In the genomic region with DNA sequence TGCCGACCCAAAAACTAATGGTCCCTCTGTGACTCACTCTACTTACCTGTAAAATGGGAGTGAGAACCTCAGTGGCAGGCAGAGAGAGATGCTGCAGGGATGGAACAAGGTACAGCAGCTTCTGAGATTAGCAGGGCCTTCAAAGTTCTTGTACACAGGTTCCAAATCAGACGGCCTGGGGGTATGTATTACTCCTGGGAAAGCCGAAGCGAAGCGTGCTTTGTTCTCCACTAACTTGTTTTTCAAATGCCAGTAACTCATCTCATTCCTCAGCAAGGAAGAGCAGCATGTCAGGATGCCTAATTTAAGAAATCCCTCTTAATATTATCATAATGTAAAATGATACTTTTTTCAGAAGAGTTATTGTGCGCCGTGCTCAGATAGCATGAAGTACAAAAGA, we compare ENCODE assay signal across 18 mouse cellular contexts.
"Had no signal": no experiment of that assay in that cellular context is flagged by ENCODE, and none has a peak within 500 bp of the region (broad histone marks: within the 10 kb centered on the region; RNA-seq: fewer than 3 reads in every experiment).

No protein-coding gene starts in this region.

- DNase-seq: lung, adult 18-20 months; lung, embryonic 14.5 days; lung, postnatal 10 days; lung, postnatal 4 days; retina, postnatal 1 day; right cerebral cortex, adult 18-20 months; right cerebral cortex, postnatal 25 days; right cerebral cortex, postnatal 4 days; spleen, adult 18-20 months; thymus, adult 18-20 months; thymus, postnatal 14 days; thymus, postnatal 36 days had no signal

- H3K4me2 ChIP-seq: liver, embryonic 15.5 days; lung, embryonic 14.5 days; midbrain, embryonic 12.5 days; neural tube, embryonic 13.5 days; neural tube, embryonic 15.5 days had no signal

- H3K36me3 ChIP-seq: liver, embryonic 15.5 days; midbrain, embryonic 10.5 days; midbrain, embryonic 12.5 days; neural tube, embryonic 13.5 days; neural tube, embryonic 15.5 days had no signal

- H3K4me1 ChIP-seq: liver, embryonic 15.5 days; midbrain, embryonic 12.5 days; neural tube, embryonic 13.5 days; neural tube, embryonic 15.5 days had no signal

- H3K4me3 ChIP-seq: liver, embryonic 15.5 days; midbrain, embryonic 10.5 days; midbrain, embryonic 12.5 days; myocyte; neural tube, embryonic 13.5 days; neural tube, embryonic 15.5 days had no signal

- H3K9ac ChIP-seq: liver, embryonic 15.5 days; lung, embryonic 14.5 days; midbrain, embryonic 12.5 days; neural tube, embryonic 13.5 days; neural tube, embryonic 15.5 days had no signal

- H3K27ac ChIP-seq: liver, embryonic 15.5 days; midbrain, embryonic 12.5 days; neural tube, embryonic 13.5 days; neural tube, embryonic 15.5 days had no signal

- H3K27me3 ChIP-seq: liver, embryonic 15.5 days; midbrain, embryonic 12.5 days; neural tube, embryonic 13.5 days; neural tube, embryonic 15.5 days had no signal

- H3K9me3 ChIP-seq: liver, embryonic 15.5 days; midbrain, embryonic 10.5 days; midbrain, embryonic 12.5 days; neural tube, embryonic 13.5 days; neural tube, embryonic 15.5 days had no signal
